Comparison of ENCODE assay signal across 11 mouse cellular contexts in genomic region chr15:101181106-101181466, GRCm38 (mm10). TPM values are rescaled to one million over a fixed set of nuclear protein-coding genes. Genes with fewer than 3 reads are reported as not detected.
DNase-seq lines count a peak whose midpoint lies in the region; ATAC-seq and TF ChIP-seq lines count a peak whose summit lies in the region.
"Had no signal": no experiment of that assay in that cellular context is flagged by ENCODE, and none has a peak within 500 bp of the region (broad histone marks: within the 10 kb centered on the region; RNA-seq: fewer than 3 reads in every experiment).

No protein-coding gene starts in this region.

- H3K4me2 ChIP-seq in hindbrain, embryonic 12.5 days (replicated peaks) = 0 out of 2 replicates have a peak overlapping the region, but pooled peaks have one; percentile 1
- H3K4me2 ChIP-seq in hindbrain, embryonic 14.5 days (replicated peaks) = no peak overlapping the region
- peak overlapping the region; percentile 36 for H3K4me2 ChIP-seq in intestine, embryonic 16.5 days (ENCODE audit: low read depth, low read length)

- H3K27me3 ChIP-seq in hindbrain, embryonic 12.5 days = no peaks in the 10 kb centered on the region
- no peaks in the 10 kb centered on the region for H3K27me3 ChIP-seq in hindbrain, embryonic 14.5 days (ENCODE audit: control insufficient read depth, insufficient read depth, low read length)
- no peaks in the 10 kb centered on the region for H3K27me3 ChIP-seq in spleen, adult 2 months (ENCODE audit: control insufficient read depth, insufficient read depth, low read length)
- no peaks in the 10 kb centered on the region for H3K27me3 ChIP-seq in intestine, embryonic 16.5 days (replicated peaks; ENCODE audit: control insufficient read depth, insufficient read depth, low read length)

- H3K9me3 ChIP-seq in hindbrain, embryonic 12.5 days (replicated peaks) = no peaks in the 10 kb centered on the region
- H3K9me3 ChIP-seq in hindbrain, embryonic 14.5 days (ENCODE audit: control insufficient read depth, low read length) = no peaks in the 10 kb centered on the region; the same call in 1 of the 2 replicates
- H3K9me3 ChIP-seq in intestine, embryonic 16.5 days (ENCODE audit: control insufficient read depth, low read length) = no peaks in the 10 kb centered on the region

- ATAC-seq in hindbrain, embryonic 12.5 days (ENCODE audit: low FRiP score) = no peak
- no peak for ATAC-seq in hindbrain, embryonic 14.5 days (ENCODE audit: low FRiP score)
- ATAC-seq in intestine, embryonic 16.5 days = peak; percentile 45
- no peak for ATAC-seq in megakaryocyte-erythroid progenitor cell, adult 5-6 weeks (replicated peaks; ENCODE audit: low FRiP score, low TSS enrichment, poor library complexity, severe bottlenecking)

- 0 out of 2 replicates have a peak, but pooled peaks cover 5% of the 10 kb centered on the region for H3K36me3 ChIP-seq in hindbrain, embryonic 12.5 days
- H3K36me3 ChIP-seq in hindbrain, embryonic 14.5 days (replicated peaks; ENCODE audit: control insufficient read depth, insufficient read depth) = 0 out of 2 replicates have a peak, but pooled peaks cover 3% of the 10 kb centered on the region
- no peaks in the 10 kb centered on the region for H3K36me3 ChIP-seq in spleen, adult 2 months (ENCODE audit: control insufficient read depth, insufficient read depth, low read length)
- peaks cover 4% of the 10 kb centered on the region; the same call in 1 of the 2 replicates for H3K36me3 ChIP-seq in intestine, embryonic 16.5 days (ENCODE audit: control insufficient read depth, insufficient read depth, low read length)

- H3K9ac ChIP-seq in hindbrain, embryonic 12.5 days = 0 out of 2 replicates have a peak overlapping the region, but pooled peaks have one; percentile 33
- no peak overlapping the region for H3K9ac ChIP-seq in hindbrain, embryonic 14.5 days
- H3K9ac ChIP-seq in intestine, embryonic 16.5 days (ENCODE audit: low read depth, low read length) = peak overlapping the region; percentile 56
- H3K9ac ChIP-seq: liver, embryonic 14.5 days had no signal

- no peak for TF ChIP-seq POLR2A in spleen, adult 2 months (IDR thresholded peaks at IDR 0.05; ENCODE audit: low read depth, low read length)

- H3K4me3 ChIP-seq in hindbrain, embryonic 12.5 days = no peak overlapping the region
- H3K4me3 ChIP-seq in hindbrain, embryonic 14.5 days (replicated peaks; ENCODE audit: low read length) = no peak overlapping the region
- no peak overlapping the region for H3K4me3 ChIP-seq in spleen, adult 2 months (ENCODE audit: extremely low read depth, insufficient read depth, insufficient read length)
- 0 out of 2 replicates have a peak overlapping the region, but pooled peaks have one; percentile 2 for H3K4me3 ChIP-seq in intestine, embryonic 16.5 days (ENCODE audit: low read length)
- H3K4me3 ChIP-seq: myocyte had no signal

- no peak for DNase-seq in hindbrain, embryonic 14.5 days (ENCODE audit: low spot score)
- no peak for DNase-seq in spleen, adult 2 months (ENCODE audit: low read depth in 1 of 2, low spot score in 2 of 2)
- no peak for DNase-seq in spleen, postnatal 10 days (ENCODE audit: low spot score in 2 of 2)
- no peak for DNase-seq in right cerebral cortex, postnatal 36 days (ENCODE audit: low spot score in 2 of 2)
- DNase-seq: cerebellum, postnatal 14 days; right cerebral cortex, postnatal 14 days had no signal

- TF ChIP-seq CTCF in spleen, adult 2 months (IDR thresholded peaks at IDR 0.05; ENCODE audit: extremely low read depth, insufficient read depth, insufficient read length, insufficient replicate concordance) = no peak

- peaks cover 64% of the 10 kb centered on the region for H3K4me1 ChIP-seq in hindbrain, embryonic 12.5 days
- peaks cover 46% of the 10 kb centered on the region for H3K4me1 ChIP-seq in hindbrain, embryonic 14.5 days (replicated peaks; ENCODE audit: control insufficient read depth, insufficient read depth, low read length)
- H3K4me1 ChIP-seq in spleen, adult 2 months (ENCODE audit: control insufficient read depth, insufficient read depth, insufficient read length) = peaks cover 6% of the 10 kb centered on the region; the same call in 1 of the 2 replicates
- peaks cover 59% of the 10 kb centered on the region for H3K4me1 ChIP-seq in intestine, embryonic 16.5 days (ENCODE audit: control insufficient read depth, insufficient read depth, low read length)

- peak overlapping the region; percentile 12 for H3K27ac ChIP-seq in hindbrain, embryonic 12.5 days
- no peak overlapping the region for H3K27ac ChIP-seq in hindbrain, embryonic 14.5 days
- H3K27ac ChIP-seq in spleen, adult 2 months (ENCODE audit: insufficient read depth, low read length) = 0 out of 2 replicates have a peak overlapping the region, but pooled peaks have one; percentile 39
- peak overlapping the region; percentile 90 for H3K27ac ChIP-seq in intestine, embryonic 16.5 days (ENCODE audit: low read length)
- H3K27ac ChIP-seq: liver, embryonic 14.5 days had no signal

- 22% methylated on average over 5 of the region's 5 CpGs for WGBS in hindbrain, embryonic 12.5 days
- WGBS in hindbrain, embryonic 14.5 days = 27% methylated on average over 5 of the region's 5 CpGs
- WGBS in spleen, adult 2 months = 75% methylated on average over 5 of the region's 5 CpGs
- WGBS in intestine, embryonic 16.5 days = 25% methylated on average over 5 of the region's 5 CpGs

RNA-seq across cellular contexts. Expression of gene Acvr1b, which starts 7.2 kb away (rescaled TPM):
- polyA plus RNA-seq in hindbrain, embryonic 12.5 days (2016; fragmentation: Nextera tagmentation; extraction: Ambion mirVana) = 12.2 and 15.5 TPM in 2 replicates
- polyA plus RNA-seq in hindbrain, embryonic 14.5 days (2014; fragmentation: Nextera tagmentation; extraction: Ambion mirVana) = 30.0 and 35.7 TPM in 2 replicates
- 17.9 and 20.2 TPM in 2 replicates for polyA plus RNA-seq in spleen, adult 2 months (2012; rRNA removed)
- 10.4 and 11.0 TPM in 2 replicates for polyA plus RNA-seq in intestine, embryonic 16.5 days (2015; fragmentation: Nextera tagmentation; extraction: Ambion mirVana)
- 1.4 and 2.8 TPM in 2 replicates for total RNA-seq in megakaryocyte-erythroid progenitor cell, adult 5-6 weeks (2014; fragmentation: Nextera tagmentation)
- total RNA-seq in megakaryocyte-erythroid progenitor cell, adult 5-6 weeks (2017) = 1.0 and 2.7 TPM in 2 replicates

RNA-seq across cellular contexts. Expression of gene Grasp, which starts 42.9 kb away (rescaled TPM):
- 4.8 and 8.2 TPM in 2 replicates for polyA plus RNA-seq in hindbrain, embryonic 12.5 days (2016; fragmentation: Nextera tagmentation; extraction: Ambion mirVana)
- 1.6 and 2.5 TPM in 2 replicates for polyA plus RNA-seq in hindbrain, embryonic 14.5 days (2014; fragmentation: Nextera tagmentation; extraction: Ambion mirVana)
- 5.6 and 6.5 TPM in 2 replicates for polyA plus RNA-seq in spleen, adult 2 months (2012; rRNA removed)
- 2.3 and 2.8 TPM in 2 replicates for polyA plus RNA-seq in intestine, embryonic 16.5 days (2015; fragmentation: Nextera tagmentation; extraction: Ambion mirVana)
- total RNA-seq in megakaryocyte-erythroid progenitor cell, adult 5-6 weeks (2014; fragmentation: Nextera tagmentation) = 0.17 TPM in 1 of 2 replicates, not detected in the other
- total RNA-seq in megakaryocyte-erythroid progenitor cell, adult 5-6 weeks (2017) = 0.27 TPM in 1 of 2 replicates, not detected in the other

RNA-seq across cellular contexts. Expression of gene Acvrl1, which starts 52.8 kb away (rescaled TPM):
- 11.6 TPM in 2 replicates for polyA plus RNA-seq in hindbrain, embryonic 12.5 days (2016; fragmentation: Nextera tagmentation; extraction: Ambion mirVana)
- polyA plus RNA-seq in hindbrain, embryonic 14.5 days (2014; fragmentation: Nextera tagmentation; extraction: Ambion mirVana) = 5.7 and 6.2 TPM in 2 replicates
- polyA plus RNA-seq in spleen, adult 2 months (2012; rRNA removed) = 27.8 and 28.9 TPM in 2 replicates
- 31.2 and 31.9 TPM in 2 replicates for polyA plus RNA-seq in intestine, embryonic 16.5 days (2015; fragmentation: Nextera tagmentation; extraction: Ambion mirVana)
- total RNA-seq in megakaryocyte-erythroid progenitor cell, adult 5-6 weeks (2014; fragmentation: Nextera tagmentation) = not detected in 2 replicates
- 3.3 TPM in 1 of 2 replicates, not detected in the other for total RNA-seq in megakaryocyte-erythroid progenitor cell, adult 5-6 weeks (2017)
